Mouse (Mus musculus): Measurements from ENCODE around the gene Tnr.

The Tnr gene

DNA sequence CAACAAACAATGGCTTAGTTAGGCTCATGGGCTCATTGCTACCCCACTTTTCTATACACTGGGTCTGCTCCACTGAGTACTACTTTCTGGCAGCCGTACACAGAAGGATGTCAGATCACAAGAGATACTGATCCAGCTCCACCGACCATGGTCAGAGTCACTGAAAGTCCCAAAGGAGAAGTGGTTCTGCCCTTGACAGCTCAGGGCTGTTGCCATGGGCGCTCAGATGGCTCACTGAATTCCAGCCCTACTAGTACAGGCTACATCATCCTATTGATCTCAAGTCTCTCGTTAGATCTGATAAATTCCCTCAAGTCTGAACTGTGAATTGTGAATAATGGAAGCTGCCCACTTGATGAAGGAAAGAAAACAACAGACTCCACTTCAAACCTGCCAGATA, 207.3 kb downstream of the Tnr start:
- DNase-seq, result no peak

GRCm38 (mm10) chr1:159735099-159735498, 211.5 kb downstream of the Tnr start:
- DNase-seq, result no peak

DNA sequence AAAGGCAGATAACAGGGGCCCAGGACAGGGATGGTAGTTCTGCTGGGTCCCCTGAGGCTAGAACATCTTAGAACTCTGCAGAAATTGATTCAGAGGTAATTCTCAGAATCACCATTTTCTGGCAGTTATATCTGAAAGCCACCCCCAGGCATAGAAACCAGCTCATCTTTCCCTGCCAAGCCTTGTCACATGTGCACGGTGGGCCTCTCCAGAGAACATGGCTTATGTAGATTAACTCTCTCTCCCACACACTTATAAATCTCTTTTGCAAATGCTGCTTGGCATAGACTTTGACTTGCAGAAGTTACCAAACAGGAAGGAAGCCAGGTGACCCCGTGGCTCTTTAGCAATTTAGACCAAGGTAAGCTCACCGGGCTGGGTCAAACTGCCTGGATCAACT, 215.9 kb downstream of the Tnr start:
- no peak for DNase-seq

DNA sequence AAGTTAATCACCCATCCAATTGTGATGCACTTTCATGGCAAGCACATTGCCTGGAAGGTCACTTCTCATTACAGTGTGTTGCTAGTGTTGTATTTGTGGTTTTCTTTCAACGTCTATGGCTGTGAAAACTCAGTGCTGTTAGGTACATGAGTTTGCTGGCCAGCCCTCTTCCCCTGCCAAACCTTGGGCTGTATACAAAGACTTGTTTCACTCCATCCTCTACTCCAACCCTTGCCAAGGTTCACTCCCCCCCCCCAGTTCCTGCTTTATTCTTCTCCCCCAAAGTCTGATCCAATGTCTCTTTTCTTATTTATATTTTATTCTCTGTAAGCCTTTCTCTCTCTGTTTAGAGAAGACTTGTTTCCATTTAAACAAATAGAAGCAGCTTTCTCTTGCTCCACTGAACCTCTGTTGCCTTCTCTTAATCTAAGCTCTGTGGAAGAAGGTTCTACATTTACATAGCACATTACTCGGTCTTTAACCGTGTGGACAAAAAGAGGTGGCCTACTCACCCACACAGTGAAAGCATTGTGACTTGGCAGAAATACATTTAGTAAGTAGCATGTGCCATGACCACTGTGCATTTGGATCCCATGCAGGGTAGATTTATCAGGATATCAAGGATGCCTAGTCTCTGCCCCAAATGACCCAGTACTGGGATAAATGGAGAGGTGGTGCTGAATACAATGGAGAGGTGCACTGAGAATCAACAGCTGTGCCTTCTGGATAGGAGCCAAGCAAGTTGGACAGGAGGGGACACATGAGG, 217.9 kb downstream of the Tnr start:
- DNase-seq, result no peak

- no peak for DNase-seq
These were observed 218.4 kb downstream of the Tnr start for GRCm38 (mm10) chr1:159742003-159742274.

- no peak for DNase-seq
These were observed 220.2 kb downstream of the Tnr start for GRCm38 (mm10) chr1:159743744-159744253.

GRCm38 (mm10) chr1:159745311-159745710, 221.7 kb downstream of the Tnr start:
- DNase-seq, result no peak

GRCm38 (mm10) chr1:159747969-159748368, 224.4 kb downstream of the Tnr start:
- DNase-seq, result no peak

GRCm38 (mm10) chr1:159750411-159750810, 226.8 kb downstream of the Tnr start:
- no peak for DNase-seq

DNA sequence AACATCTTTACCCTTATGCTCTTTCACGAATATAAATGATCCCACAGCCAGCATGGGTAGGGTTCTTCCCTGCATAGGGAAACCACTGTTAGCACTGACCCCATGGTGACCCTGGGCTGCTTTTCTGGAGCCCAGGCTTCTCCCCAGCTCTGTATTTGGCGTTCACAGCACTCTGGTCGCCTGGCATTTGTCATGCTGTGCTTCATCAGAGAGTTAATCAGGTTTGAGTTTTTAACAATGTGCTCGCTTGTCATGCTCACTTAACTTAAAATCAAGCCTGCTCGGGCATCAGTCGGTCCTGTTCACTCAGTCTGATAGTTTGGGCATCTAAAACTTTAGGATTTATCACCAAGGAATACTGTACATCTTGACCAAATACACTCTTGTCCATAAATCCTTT, 227.3 kb downstream of the Tnr start:
- DNase-seq, result no peak

- DNase-seq, result no peak
These were observed 237.4 kb downstream of the Tnr start for GRCm38 (mm10) chr1:159760970-159761369.

DNA sequence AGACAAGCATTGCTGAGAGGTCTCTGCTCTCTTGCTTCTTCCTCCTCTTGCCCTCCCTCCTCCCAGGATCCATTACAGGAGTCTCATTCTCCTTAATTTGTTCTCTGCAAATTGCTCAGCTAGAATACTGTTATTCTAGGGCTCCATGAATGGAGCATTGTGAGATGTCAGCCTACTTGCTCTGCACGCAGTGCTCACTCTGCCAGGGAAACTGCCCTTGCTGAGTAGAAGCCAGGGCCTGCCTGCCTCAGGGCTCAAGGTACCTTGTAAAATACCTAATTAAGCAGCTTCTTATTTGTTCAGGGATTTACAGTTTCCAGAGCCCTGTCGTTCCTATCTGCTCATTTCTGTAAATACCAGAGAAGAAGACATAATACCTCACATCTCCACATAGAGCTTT, 240.3 kb downstream of the Tnr start:
- no peak for DNase-seq

- no peak for DNase-seq
These were observed 241.3 kb downstream of the Tnr start for GRCm38 (mm10) chr1:159764897-159765296.

DNA sequence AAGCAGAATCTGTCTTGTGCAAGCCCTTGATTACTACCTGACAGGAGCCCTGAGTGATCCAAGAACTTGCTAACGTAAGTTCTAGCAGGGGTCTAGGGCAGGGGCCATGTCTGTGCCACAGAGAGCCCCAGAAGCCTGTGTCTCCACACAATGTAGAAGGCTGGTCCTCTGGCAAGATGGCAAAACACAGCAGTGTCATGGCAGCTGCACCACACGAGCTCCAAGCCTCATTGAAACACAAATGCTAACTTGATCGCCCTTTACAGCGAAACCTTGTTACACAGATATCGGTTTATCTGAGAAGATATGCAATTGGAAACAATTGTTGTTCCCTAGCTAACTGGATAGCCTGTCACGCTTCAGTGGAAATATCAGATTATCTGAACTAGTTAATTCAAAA, 246.4 kb downstream of the Tnr start:
- DNase-seq, result no peak

DNA sequence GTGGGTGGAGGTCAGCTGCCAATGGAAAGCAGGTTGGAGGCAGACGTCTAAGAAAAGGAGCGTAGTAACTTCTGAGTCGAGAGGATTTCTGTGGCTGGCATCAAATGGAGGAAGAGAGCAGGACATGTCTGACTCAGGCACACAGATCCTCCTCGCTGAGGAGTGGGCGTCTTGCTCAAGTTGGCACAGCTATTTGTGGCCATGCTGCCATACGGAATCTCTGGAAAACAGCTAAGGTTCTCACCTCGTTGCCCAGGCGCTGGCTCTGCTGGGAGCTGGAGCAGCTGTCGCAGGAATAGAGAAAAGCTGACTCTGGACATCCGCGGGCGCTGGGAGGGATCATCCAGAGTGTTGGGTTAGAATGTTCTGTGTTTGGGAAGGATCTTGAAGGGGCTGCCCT, 250.1 kb downstream of the Tnr start:
- DNase-seq, result no peak

- DNase-seq, result no peak
These were observed 251.6 kb downstream of the Tnr start for GRCm38 (mm10) chr1:159775168-159775567.

GRCm38 (mm10) chr1:159777107-159777506, 253.5 kb downstream of the Tnr start:
- DNase-seq, result no peak

DNA sequence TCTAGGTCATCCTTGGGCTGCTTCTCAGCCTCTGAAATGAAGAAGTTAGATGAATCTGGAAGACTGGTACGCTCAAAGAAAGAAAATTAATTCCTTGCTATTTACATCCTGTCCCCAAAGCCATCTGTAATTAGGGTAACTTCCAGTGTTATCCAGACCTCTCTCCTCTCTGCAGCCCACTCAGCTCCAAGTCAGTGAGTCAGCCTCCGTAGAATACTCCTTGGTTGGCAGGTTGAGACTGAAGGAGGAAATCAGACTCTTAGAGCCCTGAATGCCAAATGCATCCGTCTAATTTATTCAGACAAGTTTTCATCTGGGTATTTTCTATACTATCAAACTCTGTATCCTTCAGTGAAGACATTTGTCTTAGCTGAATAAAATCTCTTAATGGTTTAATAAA, 255.9 kb downstream of the Tnr start:
- no peak for DNase-seq

DNA sequence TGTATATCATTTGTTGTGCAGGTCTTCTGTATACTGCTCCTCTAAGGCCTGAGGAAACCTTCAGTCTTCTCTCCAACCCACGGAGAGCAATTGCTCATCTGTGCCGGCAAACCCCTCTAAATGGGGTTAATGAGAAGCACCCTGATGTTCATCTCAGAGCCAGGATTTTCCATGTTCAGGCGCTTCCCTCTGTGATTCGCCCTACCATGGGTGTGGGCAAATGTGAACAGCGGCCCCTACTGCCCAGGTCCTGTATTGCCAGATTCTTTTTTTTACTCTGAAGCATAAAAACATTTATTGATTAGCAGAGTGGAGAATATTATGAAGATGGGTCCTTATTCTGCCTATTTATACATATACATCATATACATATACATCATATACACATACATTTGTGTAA, 260.3 kb downstream of the Tnr start:
- peak; percentile 50 for DNase-seq

- DNase-seq, result no peak
These were observed 264.7 kb downstream of the Tnr start for GRCm38 (mm10) chr1:159788312-159788711.

DNA sequence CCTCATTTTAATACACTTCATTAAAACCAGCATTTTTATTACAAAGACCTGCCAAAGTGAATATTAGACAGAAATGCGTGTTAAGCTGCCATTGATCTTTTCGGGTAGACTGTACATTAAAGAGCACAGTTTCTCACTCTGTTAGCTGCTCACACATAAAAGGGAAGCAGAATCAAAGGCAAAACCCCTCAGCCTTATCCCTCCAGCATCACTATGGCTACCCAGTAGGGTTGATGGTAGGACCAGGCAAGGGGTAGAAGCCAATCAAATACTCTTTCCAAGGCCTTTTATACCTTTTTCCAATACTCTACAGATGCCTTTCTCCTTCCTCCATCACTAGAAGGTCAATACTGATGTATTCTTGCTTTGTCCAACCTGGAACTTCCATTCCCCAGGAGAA, 269.0 kb downstream of the Tnr start:
- DNase-seq, result no peak

DNA sequence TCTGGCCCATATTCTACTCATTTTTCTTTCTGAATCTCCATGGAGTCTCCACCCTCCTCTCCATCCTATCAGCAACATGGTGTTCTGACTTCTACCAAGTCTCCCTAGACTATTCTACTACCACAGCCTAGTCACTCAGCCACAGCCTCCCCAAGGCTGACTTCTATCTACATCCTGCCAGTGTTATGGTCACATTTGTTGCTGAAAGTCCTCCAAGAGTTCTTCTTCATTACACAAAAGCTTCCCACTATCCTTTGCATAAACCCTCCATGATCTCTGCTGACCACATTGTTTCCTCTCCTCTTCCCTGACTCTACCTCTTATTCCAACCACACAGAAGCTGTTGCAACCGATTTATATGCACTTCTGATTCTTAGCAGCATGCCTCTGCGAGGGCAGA, 272.5 kb downstream of the Tnr start:
- DNase-seq, result no peak

DNA sequence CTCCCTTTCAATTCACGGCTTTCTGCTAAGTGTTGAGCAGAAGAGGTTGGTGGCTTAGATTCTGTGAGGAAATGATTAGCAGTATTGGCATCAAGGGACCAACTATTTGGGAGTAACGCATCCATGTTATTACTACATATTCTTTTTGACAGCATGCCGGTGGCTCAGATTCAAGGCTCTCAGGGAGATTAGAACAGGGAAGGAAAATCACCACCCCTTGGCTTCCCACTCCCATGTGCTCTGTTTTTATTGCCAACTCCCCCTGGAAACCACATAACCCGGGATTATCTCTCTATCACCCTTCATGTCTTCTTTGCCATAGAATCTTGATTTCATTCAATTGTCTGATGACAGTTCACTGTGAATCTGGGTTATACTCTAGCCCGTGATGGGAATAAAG, 276.8 kb downstream of the Tnr start:
- DNase-seq, result no peak

DNA sequence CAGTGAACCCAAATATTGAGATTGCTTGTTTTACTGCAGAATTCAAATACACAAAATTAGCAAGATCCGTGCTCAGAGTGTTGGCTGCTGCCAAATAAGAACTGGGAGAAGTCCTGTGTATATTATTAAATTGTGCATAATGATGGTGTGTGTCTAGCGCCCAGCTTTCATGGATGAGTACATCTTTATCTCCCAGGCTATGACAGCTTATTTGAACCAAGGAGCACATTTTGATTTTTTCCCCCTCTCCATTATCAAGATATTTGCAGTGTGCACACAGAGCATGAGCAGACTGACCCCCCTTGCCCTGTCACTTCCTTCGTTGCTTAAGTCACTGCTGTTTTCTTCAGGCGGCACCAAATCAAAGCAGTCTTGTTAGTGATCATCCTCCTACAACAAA, 278.2 kb downstream of the Tnr start:
- DNase-seq, result no peak

DNA sequence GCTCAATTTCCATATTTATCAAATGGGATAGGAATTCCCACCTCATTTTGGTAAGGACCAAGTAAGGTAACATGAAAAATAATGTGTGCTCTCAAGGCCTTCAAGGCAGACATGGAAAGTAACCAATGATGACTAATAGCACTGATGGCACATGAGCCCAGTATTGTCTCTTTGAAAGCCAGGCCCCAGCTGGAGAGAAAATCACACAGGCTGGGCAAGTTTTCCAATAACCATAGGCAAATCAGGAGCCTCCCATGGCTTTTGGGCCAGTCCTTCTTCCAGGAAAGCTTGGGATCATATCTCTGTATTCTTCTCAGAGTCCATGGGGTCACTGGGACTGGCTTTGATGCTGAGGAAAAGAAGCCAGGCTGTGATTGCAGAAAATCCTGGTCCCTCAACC, 280.1 kb downstream of the Tnr start:
- DNase-seq, result no peak

DNA sequence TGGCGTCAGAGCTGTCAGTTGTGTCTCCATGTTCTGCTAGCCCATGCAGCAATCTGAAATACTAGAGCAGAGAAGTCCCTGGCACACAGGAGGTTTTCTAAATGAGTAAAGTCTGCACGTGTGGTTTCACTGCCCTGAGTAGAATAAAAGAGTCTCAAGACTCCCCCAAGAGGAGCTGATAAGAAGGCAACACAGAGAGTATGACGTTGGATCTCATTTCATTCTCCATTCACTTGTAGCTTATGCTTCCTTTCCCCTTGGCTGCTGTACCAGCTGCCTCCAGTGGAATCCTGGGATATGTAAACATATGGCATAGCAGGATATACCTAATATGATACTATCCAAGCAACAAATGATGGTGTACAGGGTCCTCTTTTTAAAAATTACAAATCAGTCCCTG, 285.9 kb downstream of the Tnr start:
- DNase-seq, result no peak
